Mouse (Mus musculus) liver, embryonic 16.5 days (tissue): ENCODE measurements around the gene 2310061I04Rik. TPM values are rescaled to one million over a fixed set of nuclear protein-coding genes. Genes with fewer than 3 reads are reported as not detected.

Experiments
- ATAC-seq: fragments of 200-750 bp; cut with Nextera tagmentation; 2 replicates; pipeline ENCODE4 v1.8.0; 2017; ENCODE audit warnings: low read depth, mild to moderate bottlenecking, moderate number of reproducible peaks, moderate library complexity
- H3K27ac ChIP-seq: fragments of 300-500 bp; sonication (generic); 2 replicates; pipeline ENCODE4 v1.5.1; 2014; ENCODE audit warnings: mild to moderate bottlenecking, low read length
- H3K27me3 ChIP-seq: fragments of 300-500 bp; sonication (generic); 2 replicates; pipeline ENCODE4 v1.6.1; 2014; ENCODE audit warnings: low read depth, low read length, mixed read lengths; ENCODE audit not compliant: control insufficient read depth, insufficient read depth
- H3K36me3 ChIP-seq: fragments of 300-500 bp; sonication (generic); 2 replicates; pipeline ENCODE4 v1.6.1; 2014; ENCODE audit warnings: mild to moderate bottlenecking; ENCODE audit not compliant: control insufficient read depth, insufficient read depth
- H3K4me1 ChIP-seq: fragments of 300-500 bp; sonication (generic); 2 replicates; pipeline ENCODE4 v1.6.1; 2014; ENCODE audit warnings: low read depth, low read length, mixed read lengths; ENCODE audit not compliant: control insufficient read depth
- H3K4me2 ChIP-seq: fragments of 300-500 bp; sonication (generic); 2 replicates; pipeline ENCODE4 v1.6.1; 2014; ENCODE audit warnings: low read depth, low read length, mixed read lengths
- H3K4me3 ChIP-seq: fragments of 300-500 bp; sonication (generic); 2 replicates; pipeline ENCODE4 v1.5.1; 2014; ENCODE audit warnings: low read depth, mild to moderate bottlenecking, low read length
- H3K9ac ChIP-seq: fragments of 300-500 bp; sonication (generic); 2 replicates; pipeline ENCODE4 v1.6.1; 2014; ENCODE audit warnings: low read depth, low read length
- H3K9me3 ChIP-seq: fragments of 300-500 bp; sonication (generic); replicated peaks from 2 replicates; pipeline ENCODE4 v1.6.1; 2016; ENCODE audit warnings: low read length; ENCODE audit not compliant: control insufficient read depth
- WGBS: fragments of 180-500 bp; shearing (Covaris S2); extraction: QIAGEN DNeasy Blood & Tissue Kit; methylation state at CpG from one replicate; pipeline ENCODE4 v1.1.7; 2014; ENCODE audit not compliant: insufficient replicate concordance; 5-methylcytosine and 5-hydroxymethylcytosine counted together
- polyA plus RNA-seq: library from polyadenylated mRNA; unstranded; fragments of >200 nt; fragmentation: Nextera tagmentation; extraction: Ambion mirVana; gene quantifications from 2 replicates; pipeline ENCODE4 v1.2.1, GENCODE M21; 2015

Gene 2310061I04Rik
- polyA plus RNA-seq, 1 experiment from 2014 or later = 8.0 TPM

DNA sequence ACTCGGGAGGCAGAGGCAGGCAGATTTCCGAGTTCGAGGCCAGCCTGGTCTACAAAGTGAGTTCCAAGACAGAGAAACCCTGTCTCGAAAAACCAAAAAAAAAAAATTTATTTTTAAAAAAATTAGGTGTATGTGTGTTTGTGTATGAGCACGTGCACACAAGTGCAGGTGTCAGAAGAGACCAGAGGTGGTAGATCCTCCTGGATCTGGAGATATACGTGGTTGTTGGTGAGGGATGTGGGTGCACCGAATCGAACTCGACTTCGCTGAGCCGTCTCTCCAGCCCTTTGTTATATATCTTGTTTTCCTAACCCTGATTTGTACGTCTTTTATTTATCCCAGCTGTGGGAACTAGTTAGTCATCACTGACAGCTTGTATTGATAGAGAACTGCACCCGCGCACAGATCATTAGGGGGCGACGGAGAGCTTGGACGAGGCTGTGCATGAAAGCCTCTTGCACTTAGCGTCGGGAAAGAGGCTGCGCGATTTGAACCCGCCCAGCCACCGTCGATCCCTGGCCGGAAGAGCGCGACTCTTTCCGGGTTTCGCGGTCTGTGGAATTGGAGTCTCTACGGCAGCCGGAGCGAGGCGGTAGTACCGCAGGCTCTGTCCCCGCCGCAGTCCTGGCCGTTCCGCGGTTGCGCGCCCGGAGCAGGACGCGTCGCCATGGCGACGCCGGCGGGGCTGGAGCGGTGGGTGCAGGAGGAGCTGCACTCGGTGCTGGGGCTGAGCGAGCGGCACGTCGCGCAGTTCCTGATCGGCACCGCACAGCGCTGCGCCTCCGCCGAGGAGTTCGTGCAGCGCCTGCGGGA, 17.8 kb downstream of the 2310061I04Rik start, which contains the start of gene Dhx16:
Gene Dhx16 (plus strand): TSS at position 575 of the 813 bp plus-strand sequence.
- 5% methylated on average over 66 of the region's 66 CpGs for whole genome bisulfite sequencing
- Histone ChIP-seq H3K27me3 (no peaks in the 10 kb centered on the region), H3K27ac (peak within 1 kb of the TSS; percentile 78), H3K9me3 (no peaks in the 10 kb centered on the region), H3K4me1 (peaks cover 15% of the 10 kb centered on the region), H3K4me3 (peak within 1 kb of the TSS; percentile 85), H3K4me2 (peak within 1 kb of the TSS; percentile 74), H3K36me3 (peaks cover 31% of the 10 kb centered on the region), H3K9ac (peak within 1 kb of the TSS; percentile 91)
- ATAC-seq = peak; percentile 96

DNA sequence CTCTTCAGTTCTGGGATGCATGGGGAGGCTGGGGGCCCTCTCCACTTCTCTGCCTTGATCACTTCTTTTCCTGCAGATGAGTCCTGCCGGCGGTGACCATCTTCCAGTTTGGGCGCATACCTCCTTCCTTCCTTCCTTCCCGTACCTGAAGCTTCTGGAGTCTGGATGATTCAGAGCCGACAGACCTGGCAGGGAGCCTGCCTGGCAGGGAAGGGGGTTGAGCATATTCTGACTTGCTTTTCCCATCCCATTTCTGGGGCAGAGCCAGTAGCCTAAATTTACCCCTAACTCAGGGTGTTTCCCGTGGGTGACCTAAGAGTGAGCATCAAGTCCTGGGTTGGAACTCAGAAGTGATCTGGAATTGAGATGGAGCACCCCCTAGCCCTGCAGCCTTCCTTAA, 22.5 kb downstream of the 2310061I04Rik start:
- Histone ChIP-seq H3K36me3 (peaks cover 3% of the 10 kb centered on the region; the same call in 1 of the 2 replicates), H3K4me3 (no peak overlapping the region), H3K9me3 (peaks cover 2% of the 10 kb centered on the region; the same call in 1 of the 2 replicates), H3K27ac (no peak overlapping the region), H3K9ac (no peak overlapping the region), H3K27me3 (peaks cover 4% of the 10 kb centered on the region), H3K4me1 (peaks cover 27% of the 10 kb centered on the region), H3K4me2 (no peak overlapping the region)
- ATAC-seq = no peak
- WGBS = 76% methylated on average over 6 of the region's 6 CpGs

DNA sequence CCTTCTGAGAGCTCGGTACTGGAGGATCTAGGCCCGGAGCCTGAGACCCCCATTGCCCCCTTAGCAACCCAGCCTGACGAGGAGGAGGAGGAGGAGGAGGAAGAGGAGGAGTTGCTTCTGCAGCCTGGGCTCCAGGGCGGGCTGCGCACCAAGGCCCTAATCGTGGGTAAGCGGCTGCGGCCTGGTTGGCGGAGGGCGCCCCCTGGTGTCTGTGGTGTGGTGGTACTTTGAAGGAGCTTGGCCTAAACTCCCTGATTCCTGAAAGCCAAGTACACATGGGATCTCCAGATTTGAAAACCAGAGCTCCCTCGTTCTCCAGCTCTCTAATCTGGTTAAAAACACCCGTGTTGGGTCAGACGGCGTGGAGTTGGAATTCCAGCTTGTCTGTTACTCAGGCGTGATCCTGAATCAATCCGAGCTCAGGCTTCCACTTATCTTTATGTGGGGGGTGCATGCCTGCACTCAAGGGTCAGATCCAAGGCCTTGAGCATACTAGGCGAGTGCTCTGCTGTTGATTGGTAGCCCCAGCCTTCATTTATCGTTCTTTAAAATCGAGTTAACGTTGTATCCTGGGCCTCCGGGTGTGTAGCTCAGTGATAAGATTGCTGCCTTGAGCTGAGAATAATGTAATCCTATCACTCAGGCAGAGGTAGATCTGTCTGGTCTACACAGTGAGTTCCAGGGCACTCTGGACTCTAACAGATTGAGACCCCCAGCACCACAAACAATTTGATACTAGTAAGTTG, 23.3 kb downstream of the 2310061I04Rik start:
- Histone ChIP-seq H3K4me3 (no peak overlapping the region), H3K4me1 (peaks cover 27% of the 10 kb centered on the region), H3K9ac (peak overlapping the region; percentile 22), H3K27me3 (peaks cover 12% of the 10 kb centered on the region), H3K4me2 (peak overlapping the region; percentile 33), H3K36me3 (peaks cover 3% of the 10 kb centered on the region; the same call in 1 of the 2 replicates), H3K9me3 (peaks cover 2% of the 10 kb centered on the region; the same call in 1 of the 2 replicates), H3K27ac (no peak overlapping the region)
- ATAC-seq = peak; percentile 45
- WGBS = 6% methylated on average over 21 of the region's 21 CpGs

DNA sequence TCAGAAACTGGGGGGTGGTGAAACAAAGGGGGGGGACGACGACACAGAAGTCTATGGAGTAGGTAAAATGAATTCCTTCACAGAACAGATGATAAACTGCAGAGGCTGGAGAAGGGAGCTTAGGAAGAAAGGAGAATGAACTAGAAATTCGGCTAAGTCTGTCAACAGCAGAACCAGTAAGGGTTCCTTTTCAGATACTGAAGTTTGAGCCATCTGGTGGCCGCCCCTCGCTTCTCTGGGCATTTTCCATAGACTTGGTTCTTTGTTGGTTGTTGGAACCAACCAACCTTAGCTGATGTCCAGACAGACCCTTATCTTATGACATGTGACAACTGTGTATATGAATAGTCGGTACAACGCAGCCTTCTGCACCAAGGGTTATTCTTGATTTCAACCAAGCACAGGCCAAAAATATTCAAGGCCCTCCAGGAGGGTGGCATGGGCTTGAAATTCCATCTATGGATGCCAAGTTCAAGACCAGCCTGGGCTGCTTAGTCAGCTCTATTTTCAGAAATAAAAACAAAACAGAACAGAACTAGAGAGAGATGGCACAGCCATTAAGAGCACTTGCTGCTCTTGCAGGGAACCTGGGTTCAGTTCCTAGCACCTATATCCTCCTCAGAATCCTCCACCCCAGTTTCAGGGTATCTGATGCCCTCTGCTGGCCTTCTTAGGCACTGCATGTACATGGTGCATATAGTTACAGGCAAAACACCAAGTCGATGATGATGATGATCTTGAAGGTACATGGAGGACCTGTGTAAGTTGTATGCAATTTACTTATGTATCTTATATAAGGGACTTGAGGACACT, 26.1 kb downstream of the 2310061I04Rik start:
- no peak for ATAC-seq
- H3K27ac ChIP-seq = peak overlapping the region; percentile 65
- no peak overlapping the region for H3K9ac ChIP-seq
- H3K36me3 ChIP-seq = peaks cover 3% of the 10 kb centered on the region; the same call in 1 of the 2 replicates
- 32% methylated on average over 8 of the region's 8 CpGs for WGBS
- peak overlapping the region; percentile 39 for H3K4me3 ChIP-seq
- H3K9me3 ChIP-seq = peaks cover 2% of the 10 kb centered on the region; the same call in 1 of the 2 replicates
- peaks cover 31% of the 10 kb centered on the region for H3K4me1 ChIP-seq
- H3K27me3 ChIP-seq = peaks cover 40% of the 10 kb centered on the region
- H3K4me2 ChIP-seq = peak overlapping the region; percentile 41

DNA sequence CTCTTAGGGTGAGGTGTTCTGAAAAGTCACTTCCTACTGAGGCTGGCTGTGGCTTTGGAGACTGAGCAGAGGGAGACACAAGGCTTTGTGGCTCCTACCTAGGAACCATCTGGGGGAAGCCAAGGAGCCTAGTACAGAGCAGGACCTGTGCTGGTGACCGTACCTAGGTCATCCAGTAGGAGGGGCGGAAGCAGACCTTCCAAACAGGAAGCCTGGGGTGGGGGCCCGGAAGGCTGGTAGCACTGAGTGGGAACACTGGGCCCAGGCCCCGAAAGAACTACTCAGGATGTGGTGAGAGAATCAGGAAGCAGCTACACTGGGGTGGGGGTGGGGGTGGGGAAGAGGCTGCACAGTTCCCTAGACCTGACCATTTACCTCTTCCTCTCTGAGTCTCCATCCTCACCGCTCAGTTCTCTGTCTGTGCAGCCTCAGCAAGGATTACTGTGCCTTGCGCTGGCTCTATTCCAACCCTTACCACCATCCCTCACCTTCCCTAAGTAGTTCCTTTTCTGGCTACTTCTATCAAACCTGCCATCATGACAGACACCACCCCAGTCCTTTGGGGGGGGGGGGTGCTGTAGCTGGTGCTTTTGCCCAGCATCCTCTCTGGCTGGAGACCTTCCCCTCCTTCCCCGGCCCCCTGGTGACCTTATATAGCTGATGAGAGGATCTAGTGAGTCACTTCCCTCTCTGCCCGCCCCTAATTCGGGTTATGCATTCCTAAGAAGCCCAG, 26.9 kb downstream of the 2310061I04Rik start:
- peaks cover 3% of the 10 kb centered on the region; the same call in 1 of the 2 replicates for H3K36me3 ChIP-seq
- H3K27me3 ChIP-seq = peaks cover 48% of the 10 kb centered on the region
- no peak overlapping the region for H3K9ac ChIP-seq
- H3K4me3 ChIP-seq = peak overlapping the region; percentile 57
- peaks cover 39% of the 10 kb centered on the region for H3K4me1 ChIP-seq
- peaks cover 2% of the 10 kb centered on the region; the same call in 1 of the 2 replicates for H3K9me3 ChIP-seq
- H3K4me2 ChIP-seq = peak overlapping the region; percentile 42
- H3K27ac ChIP-seq = peak overlapping the region; percentile 78
- WGBS = 19% methylated on average over 9 of the region's 9 CpGs
- ATAC-seq = peak; percentile 20

DNA sequence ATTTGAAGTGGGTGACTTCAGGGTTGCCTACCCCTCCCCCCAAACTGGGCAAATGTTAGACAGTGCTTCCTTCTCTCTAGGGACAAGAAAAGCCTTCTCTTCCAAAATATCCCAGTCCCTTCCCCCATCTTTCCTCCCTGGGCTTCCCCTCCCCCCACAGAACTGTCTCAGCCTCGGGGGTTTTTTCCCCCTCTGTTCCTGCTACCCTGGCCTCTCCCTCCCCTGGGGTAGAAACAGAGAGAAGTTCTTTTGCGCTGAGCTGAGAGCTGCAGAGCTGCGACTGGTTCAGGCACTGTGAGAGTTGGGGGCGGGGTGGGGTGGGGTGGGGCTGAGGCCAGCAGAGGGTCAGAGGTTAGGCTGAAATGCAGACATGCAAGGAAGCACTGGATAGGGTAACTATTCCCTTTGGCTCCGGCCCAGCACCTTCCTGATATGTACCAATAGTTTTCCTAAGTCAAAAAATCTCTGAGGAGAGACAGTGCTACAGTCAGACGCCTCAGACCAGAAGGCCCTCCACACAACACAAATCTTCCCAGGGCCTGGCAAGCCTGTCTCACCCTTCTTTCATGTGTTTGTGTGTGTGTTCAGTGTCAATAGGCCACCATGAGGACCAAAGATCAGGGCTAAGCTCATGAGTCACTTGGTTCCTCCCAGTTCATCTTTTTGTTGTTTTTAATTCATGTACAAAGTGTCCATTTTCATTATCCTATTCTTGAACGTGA, 27.7 kb downstream of the 2310061I04Rik start:
- peak; percentile 68 for ATAC-seq
- peak overlapping the region; percentile 78 for H3K27ac ChIP-seq

DNA sequence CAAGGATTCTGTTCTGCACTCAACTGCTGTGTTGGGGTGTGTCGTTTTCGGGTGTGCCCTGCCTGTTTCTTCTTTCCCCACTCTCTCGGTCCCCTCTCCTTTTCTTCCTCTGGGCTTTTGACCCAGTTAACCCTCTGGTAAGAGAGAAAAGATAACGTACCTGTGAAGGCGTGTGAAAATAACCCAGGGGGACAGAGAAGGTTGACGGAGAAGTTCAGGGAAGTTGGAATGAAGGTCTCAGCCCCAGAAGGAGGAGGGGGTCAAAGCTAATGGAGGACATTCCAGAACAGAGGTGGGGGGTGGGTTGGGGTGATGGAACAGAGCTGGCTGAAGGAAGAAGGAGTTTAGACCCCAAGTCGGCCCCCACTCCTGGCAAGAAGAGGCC, 28.3 kb downstream of the 2310061I04Rik start:
- H3K27ac ChIP-seq = peak overlapping the region; percentile 78
- H3K4me1 ChIP-seq = peaks cover 35% of the 10 kb centered on the region
- H3K9ac ChIP-seq = peak overlapping the region; percentile 54
- H3K36me3 ChIP-seq = peaks cover 3% of the 10 kb centered on the region; the same call in 1 of the 2 replicates
- H3K27me3 ChIP-seq = peaks cover 62% of the 10 kb centered on the region
- peaks cover 2% of the 10 kb centered on the region; the same call in 1 of the 2 replicates for H3K9me3 ChIP-seq
- H3K4me2 ChIP-seq = peak overlapping the region; percentile 42
- ATAC-seq = no peak
- WGBS = 3% methylated on average over 7 of the region's 7 CpGs
- H3K4me3 ChIP-seq = peak overlapping the region; percentile 57

More for the DNA sequence above, 27.7 kb downstream of the 2310061I04Rik start:
- 8% methylated on average over 7 of the region's 7 CpGs for WGBS
- peak overlapping the region; percentile 54 for H3K9ac ChIP-seq
- H3K4me3 ChIP-seq = peak overlapping the region; percentile 57
- H3K27me3 ChIP-seq = peaks cover 56% of the 10 kb centered on the region
- H3K36me3 ChIP-seq = peaks cover 3% of the 10 kb centered on the region; the same call in 1 of the 2 replicates
- peaks cover 40% of the 10 kb centered on the region for H3K4me1 ChIP-seq
- H3K9me3 ChIP-seq = peaks cover 2% of the 10 kb centered on the region; the same call in 1 of the 2 replicates
- peak overlapping the region; percentile 42 for H3K4me2 ChIP-seq
